15 mouse cellular contexts compared by ENCODE assay signal in the genomic region with DNA sequence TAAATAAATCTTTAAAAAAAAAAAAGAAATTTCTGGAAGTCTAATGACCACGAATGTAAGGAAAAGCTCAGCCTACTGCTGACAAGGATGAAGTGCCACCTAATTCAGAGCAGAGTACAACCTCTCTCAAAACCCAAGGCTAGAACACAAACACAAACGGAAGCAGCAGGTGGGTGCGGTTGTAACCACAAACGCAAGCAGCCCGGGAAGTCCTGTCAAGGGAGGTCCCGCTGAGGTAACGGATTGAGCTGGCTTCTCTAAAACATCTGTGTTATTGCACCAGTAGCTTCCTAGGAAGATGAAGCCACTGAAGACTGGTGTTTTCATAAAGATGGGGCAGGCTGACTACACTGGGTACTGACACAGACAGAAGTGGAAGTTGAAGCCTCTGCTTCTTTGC. TPM values are rescaled to one million over a fixed set of nuclear protein-coding genes. Genes with fewer than 3 reads are reported as not detected.
DNase-seq lines count a peak whose midpoint lies in the region; ATAC-seq and TF ChIP-seq lines count a peak whose summit lies in the region.
"Had no signal": no experiment of that assay in that cellular context is flagged by ENCODE, and none has a peak within 500 bp of the region (broad histone marks: within the 10 kb centered on the region; RNA-seq: fewer than 3 reads in every experiment).

No protein-coding gene starts in this region.

- no peaks in the 10 kb centered on the region for H3K9me3 ChIP-seq in hindbrain, postnatal 0 days (ENCODE audit: low read length)
- H3K9me3 ChIP-seq in midbrain, embryonic 15.5 days = no peaks in the 10 kb centered on the region
- H3K9me3 ChIP-seq in midbrain, postnatal 0 days (ENCODE audit: low read length) = no peaks in the 10 kb centered on the region
- H3K9me3 ChIP-seq: heart, embryonic 10.5 days; midbrain, embryonic 10.5 days had no signal

- H3K9ac ChIP-seq in hindbrain, postnatal 0 days (replicated peaks; ENCODE audit: low read length) = no peak overlapping the region
- H3K9ac ChIP-seq in midbrain, embryonic 15.5 days = no peak overlapping the region
- H3K9ac ChIP-seq in midbrain, postnatal 0 days (replicated peaks; ENCODE audit: low read length, poor library complexity, severe bottlenecking) = no peak overlapping the region

- no peak overlapping the region for H3K4me3 ChIP-seq in hindbrain, postnatal 0 days (ENCODE audit: low read length)
- H3K4me3 ChIP-seq in midbrain, embryonic 15.5 days = no peak overlapping the region
- no peak overlapping the region for H3K4me3 ChIP-seq in midbrain, postnatal 0 days (ENCODE audit: low read depth, low read length)
- H3K4me3 ChIP-seq: erythroblast, embryonic 14.5 days; heart, embryonic 10.5 days; midbrain, embryonic 10.5 days had no signal

- WGBS in hindbrain, postnatal 0 days = 75% methylated on average over 7 of the region's 7 CpGs
- WGBS in midbrain, embryonic 15.5 days = 82% methylated on average over 7 of the region's 7 CpGs
- 76% methylated on average over 7 of the region's 7 CpGs for WGBS in midbrain, postnatal 0 days

- no peaks in the 10 kb centered on the region for H3K27me3 ChIP-seq in hindbrain, postnatal 0 days (ENCODE audit: insufficient read depth, low read length)
- H3K27me3 ChIP-seq in midbrain, embryonic 15.5 days (replicated peaks) = no peaks in the 10 kb centered on the region
- no peaks in the 10 kb centered on the region for H3K27me3 ChIP-seq in midbrain, postnatal 0 days (ENCODE audit: insufficient read depth, low read length)

- TF ChIP-seq CTCF in hindbrain, postnatal 0 days (IDR thresholded peaks at IDR 0.05; ENCODE audit: low read depth) = no peak
- TF ChIP-seq CTCF in midbrain, postnatal 0 days (IDR thresholded peaks at IDR 0.05) = no peak

- ATAC-seq in CD4-positive, CD25-positive, alpha-beta regulatory T cell, adult 4 months = peak; percentile 63
- no peak for ATAC-seq in hindbrain, postnatal 0 days
- no peak for ATAC-seq in midbrain, embryonic 15.5 days (replicated peaks)
- no peak for ATAC-seq in midbrain, postnatal 0 days (ENCODE audit: low FRiP score)
- ATAC-seq: forebrain, embryonic 16.5 days had no signal

- no peak overlapping the region for H3K4me2 ChIP-seq in hindbrain, postnatal 0 days (ENCODE audit: low read depth, low read length)
- no peak overlapping the region for H3K4me2 ChIP-seq in midbrain, embryonic 15.5 days
- H3K4me2 ChIP-seq in midbrain, postnatal 0 days (ENCODE audit: low read depth, low read length, poor library complexity, severe bottlenecking) = no peak overlapping the region

- DNase-seq in A20 (ENCODE audit: low read depth, low spot score) = peak; percentile 68
- peak; percentile 81 for DNase-seq in induced T-regulatory cell, adult 2 months (ENCODE audit: low read depth)
- DNase-seq in thymus, adult 18-20 months = peak; percentile 72 to 84
- DNase-seq in hindbrain, postnatal 0 days (ENCODE audit: low spot score) = no peak
- no peak for DNase-seq in midbrain, postnatal 0 days (ENCODE audit: low spot score)
- no peak for DNase-seq in heart, postnatal 25 days (ENCODE audit: low spot score)
- DNase-seq: cerebellum, adult 18-20 months; gastrocnemius, postnatal 14 days; kidney, adult 9 months had no signal

- 0 out of 2 replicates have a peak, but pooled peaks cover 4% of the 10 kb centered on the region for H3K4me1 ChIP-seq in hindbrain, postnatal 0 days (ENCODE audit: insufficient read depth, low read length)
- H3K4me1 ChIP-seq in midbrain, embryonic 15.5 days = peaks cover 7% of the 10 kb centered on the region
- H3K4me1 ChIP-seq in midbrain, postnatal 0 days (ENCODE audit: insufficient read depth, low read length) = no peaks in the 10 kb centered on the region
- H3K4me1 ChIP-seq: heart, embryonic 10.5 days; midbrain, embryonic 10.5 days had no signal

- H3K36me3 ChIP-seq in hindbrain, postnatal 0 days (ENCODE audit: insufficient read depth, low read length) = peaks cover 13% of the 10 kb centered on the region
- peaks cover 25% of the 10 kb centered on the region; the same call in 1 of the 2 replicates for H3K36me3 ChIP-seq in midbrain, embryonic 15.5 days (replicated peaks)
- H3K36me3 ChIP-seq in midbrain, postnatal 0 days (ENCODE audit: insufficient read depth, low read length) = peaks cover 27% of the 10 kb centered on the region
- H3K36me3 ChIP-seq: heart, embryonic 10.5 days; midbrain, embryonic 10.5 days had no signal

- intact Hi-C loops in heart, postnatal 25 days (cut with DNase I) = no loop called here

- no peak overlapping the region for H3K27ac ChIP-seq in hindbrain, postnatal 0 days
- no peak overlapping the region for H3K27ac ChIP-seq in midbrain, embryonic 15.5 days
- no peak overlapping the region for H3K27ac ChIP-seq in midbrain, postnatal 0 days (ENCODE audit: low read depth, low read length)
- H3K27ac ChIP-seq: heart, embryonic 10.5 days; midbrain, embryonic 10.5 days had no signal

RNA-seq across cellular contexts. Expression of a gene that starts 15.1 kb away (rescaled TPM):
- under 1 TPM; 0.06 to 0.22 TPM for polyA plus RNA-seq in CD4-positive, CD25-positive, alpha-beta regulatory T cell, adult 4 months (2017; shearing (Covaris generic))
- 94.0 and 103 TPM in 2 replicates for total RNA-seq in hindbrain, postnatal 0 days (2014; rRNA removed)
- 10.1 and 11.8 TPM in 2 replicates for polyA plus RNA-seq in hindbrain, postnatal 0 days (2015; fragmentation: Nextera tagmentation; extraction: Ambion mirVana)
- polyA plus RNA-seq in midbrain, embryonic 15.5 days (2015; fragmentation: Nextera tagmentation; extraction: Ambion mirVana) = 17.0 and 18.4 TPM in 2 replicates
- 97.6 and 108 TPM in 2 replicates for total RNA-seq in midbrain, postnatal 0 days (2014; rRNA removed)
- polyA plus RNA-seq in midbrain, postnatal 0 days (2015; fragmentation: Nextera tagmentation; extraction: Ambion mirVana) = 9.2 and 13.3 TPM in 2 replicates
- under 1 TPM in 1 of 2 experiments, not detected in 1; 0.03 TPM for total RNA-seq in heart, postnatal 25 days (2021)

Comparison
In these comparisons a context has a peak if more than half of its experiments do, and no peak if none do; other contexts are left out.
1. DNase-seq: peak in A20 (single experiment), induced T-regulatory cell, adult 2 months (single experiment) and thymus, adult 18-20 months (2 of 2); none in hindbrain, postnatal 0 days (single experiment), midbrain, postnatal 0 days (single experiment) and heart, postnatal 25 days (single experiment).